In genomic region chr6:55117325-55118109, GRCm38 (mm10) we compare ENCODE assay signal across 8 mouse cellular contexts. TPM values are rescaled to one million over a fixed set of nuclear protein-coding genes. Genes with fewer than 3 reads are reported as not detected.
A peak's percentile ranks its signal among the peaks of the same experiment; 100 is the strongest.
DNase-seq lines count a peak whose midpoint lies in the region; ATAC-seq and TF ChIP-seq lines count a peak whose summit lies in the region.

No protein-coding gene starts in this region.

- H3K36me3 ChIP-seq in heart, embryonic 15.5 days = no peaks in the 10 kb centered on the region
- no peaks in the 10 kb centered on the region for H3K36me3 ChIP-seq in midbrain, embryonic 15.5 days (replicated peaks)

- peak overlapping the region; percentile 83 for H3K4me2 ChIP-seq in heart, embryonic 15.5 days
- H3K4me2 ChIP-seq in midbrain, embryonic 15.5 days = peak overlapping the region; percentile 89

- intact Hi-C loops in gastrocnemius, adult 2 months (cut with DNase I) = no loop called here
- intact Hi-C loops in gastrocnemius, postnatal 36 days (cut with DNase I) = no loop called here

- peak; percentile 43 for DNase-seq in gastrocnemius, adult 2 months
- DNase-seq in gastrocnemius, postnatal 36 days = no peak
- peak; percentile 23 to 69 for DNase-seq in kidney, postnatal 36 days
- DNase-seq in spleen, postnatal 10 days (ENCODE audit: low spot score in 2 of 2) = no peak

- no peak for TF ChIP-seq POLR2A in bone marrow macrophage, adult 2 months (IDR thresholded peaks at IDR 0.05; ENCODE audit: borderline replicate concordance, low read depth, low read length)

- peaks cover 79% of the 10 kb centered on the region for H3K27me3 ChIP-seq in heart, embryonic 15.5 days
- H3K27me3 ChIP-seq in midbrain, embryonic 15.5 days (replicated peaks) = peaks cover 48% of the 10 kb centered on the region

- TF ChIP-seq CTCF in gastrocnemius, adult 2 months (IDR thresholded peaks at IDR 0.05) = no peak
- no peak for TF ChIP-seq CTCF in bone marrow macrophage, adult 2 months (IDR thresholded peaks at IDR 0.05; ENCODE audit: low read depth, low read length)

- H3K27ac ChIP-seq in gastrocnemius, adult 2 months = no peak overlapping the region
- H3K27ac ChIP-seq in bone marrow macrophage, adult 2 months (ENCODE audit: insufficient read depth, low read depth, low read length) = no peak overlapping the region
- H3K27ac ChIP-seq in heart, embryonic 15.5 days = no peak overlapping the region
- H3K27ac ChIP-seq in midbrain, embryonic 15.5 days = no peak overlapping the region

- no peaks in the 10 kb centered on the region for H3K4me1 ChIP-seq in bone marrow macrophage, adult 2 months (ENCODE audit: control insufficient read depth, insufficient read depth, low read length)
- peaks cover 9% of the 10 kb centered on the region for H3K4me1 ChIP-seq in heart, embryonic 15.5 days (replicated peaks)
- H3K4me1 ChIP-seq in midbrain, embryonic 15.5 days = peaks cover 19% of the 10 kb centered on the region

- ATAC-seq in heart, embryonic 15.5 days (replicated peaks; ENCODE audit: insufficient number of reproducible peaks, insufficient read depth, low FRiP score, low read depth) = peak; percentile 31; the same call in 1 of the 2 replicates
- ATAC-seq in midbrain, embryonic 15.5 days (replicated peaks) = peak; percentile 70
- no peak for ATAC-seq in activated CD4-positive, CD25-positive, alpha-beta regulatory T cell, adult 4 months

- H3K4me3 ChIP-seq in gastrocnemius, adult 2 months = peak overlapping the region; percentile 69
- peak overlapping the region; percentile 45 for H3K4me3 ChIP-seq in bone marrow macrophage, adult 2 months (ENCODE audit: insufficient read depth, low read length)
- H3K4me3 ChIP-seq in heart, embryonic 15.5 days = peak overlapping the region; percentile 53
- H3K4me3 ChIP-seq in midbrain, embryonic 15.5 days = peak overlapping the region; percentile 58

- H3K9me3 ChIP-seq in heart, embryonic 15.5 days (replicated peaks) = no peaks in the 10 kb centered on the region
- no peaks in the 10 kb centered on the region for H3K9me3 ChIP-seq in midbrain, embryonic 15.5 days

- peak overlapping the region; percentile 44 for H3K9ac ChIP-seq in heart, embryonic 15.5 days
- peak overlapping the region; percentile 41 for H3K9ac ChIP-seq in midbrain, embryonic 15.5 days

- 1% methylated on average over 66 of the region's 68 CpGs for WGBS in heart, embryonic 15.5 days
- WGBS in midbrain, embryonic 15.5 days = under 1% methylated on average over 67 of the region's 68 CpGs

RNA-seq across cellular contexts. Expression of gene Crhr2, which starts 15.3 kb away (rescaled TPM):
- 10 to 100 TPM; 27.2 to 31.9 TPM for total RNA-seq in gastrocnemius, adult 2 months (2021)
- total RNA-seq in gastrocnemius, postnatal 36 days (2021) = 10 to 100 TPM; 19.5 to 20.8 TPM
- not detected in 2 replicates for polyA plus RNA-seq in bone marrow macrophage, adult 2 months (2012; ENCODE audit: insufficient read depth, insufficient read length, missing spikeins)
- polyA plus RNA-seq in heart, embryonic 15.5 days (2015; fragmentation: Nextera tagmentation; extraction: Ambion mirVana) = 10.2 and 11.9 TPM in 2 replicates
- 1.3 and 2.2 TPM in 2 replicates for polyA plus RNA-seq in midbrain, embryonic 15.5 days (2015; fragmentation: Nextera tagmentation; extraction: Ambion mirVana)
- polyA plus RNA-seq in activated CD4-positive, CD25-positive, alpha-beta regulatory T cell, adult 4 months (2017; shearing (Covaris generic)) = not detected

RNA-seq across cellular contexts. Expression of gene Inmt, which starts 57.3 kb away (rescaled TPM):
- 10 to 100 TPM; 15.5 to 33.0 TPM for total RNA-seq in gastrocnemius, adult 2 months (2021)
- 10 to 100 TPM in 1 of 2 experiments, 1 to 10 TPM in 1; 7.3 to 10.8 TPM for total RNA-seq in gastrocnemius, postnatal 36 days (2021)
- polyA plus RNA-seq in bone marrow macrophage, adult 2 months (2012; ENCODE audit: insufficient read depth, insufficient read length, missing spikeins) = not detected in 2 replicates
- polyA plus RNA-seq in heart, embryonic 15.5 days (2015; fragmentation: Nextera tagmentation; extraction: Ambion mirVana) = 0.13 TPM in 1 of 2 replicates, not detected in the other
- not detected in 2 replicates for polyA plus RNA-seq in midbrain, embryonic 15.5 days (2015; fragmentation: Nextera tagmentation; extraction: Ambion mirVana)
- polyA plus RNA-seq in activated CD4-positive, CD25-positive, alpha-beta regulatory T cell, adult 4 months (2017; shearing (Covaris generic)) = not detected

Comparison
In these comparisons a context has a peak if more than half of its experiments do, and no peak if none do; other contexts are left out.
1. DNase-seq: peak in gastrocnemius, adult 2 months (single experiment) and kidney, postnatal 36 days (2 of 2); none in gastrocnemius, postnatal 36 days (0 of 2) and spleen, postnatal 10 days (0 of 2).
2. Peak in every context shown above with its lines, with median percentiles within 50 percentile points of each other: H3K4me3 ChIP-seq.